Mouse (Mus musculus): ENCODE results near the gene Tsks. TPM values are rescaled to one million over a fixed set of nuclear protein-coding genes. Genes with fewer than 3 reads are reported as not detected.

The Tsks gene
- 1 to 10 TPM in 1 of 2 experiments, under 1 TPM in 1; 0.73 to 1.0 TPM for total RNA-seq (2021)

GRCm38 (mm10) chr7:44942904-44943303 lies at the start of gene Tsks:
Tsks (plus strand) TSS chr7:44943204.
- no peak for DNase-seq (ENCODE audit: extremely low spot score in 1 of 2, low spot score in 1 of 2)

DNA sequence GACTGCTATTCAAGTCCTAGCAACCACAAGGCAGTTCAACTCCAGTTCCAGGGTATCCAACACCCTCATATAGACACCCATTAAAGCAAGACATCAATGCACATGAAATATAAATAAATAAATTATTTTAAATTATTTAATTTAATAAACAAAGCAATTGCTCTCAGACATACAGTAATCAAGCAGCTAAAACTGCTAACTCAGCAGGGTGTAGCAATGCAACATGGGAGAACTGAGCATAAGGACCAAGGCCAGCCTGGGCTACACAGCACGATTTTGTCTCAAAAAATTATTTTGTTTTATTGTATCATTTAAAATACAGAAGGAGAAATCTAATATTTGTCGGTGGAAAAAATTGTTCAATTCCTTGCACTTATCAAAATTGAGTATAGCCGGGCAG lies 48.8 kb upstream of the Tsks start:
- no peak for DNase-seq (ENCODE audit: extremely low spot score in 1 of 2, low spot score in 1 of 2)

GRCm38 (mm10) chr7:44895206-44895592 lies 47.8 kb upstream of the Tsks start:
- no peak for DNase-seq (ENCODE audit: extremely low spot score in 1 of 2, low spot score in 1 of 2)

DNA sequence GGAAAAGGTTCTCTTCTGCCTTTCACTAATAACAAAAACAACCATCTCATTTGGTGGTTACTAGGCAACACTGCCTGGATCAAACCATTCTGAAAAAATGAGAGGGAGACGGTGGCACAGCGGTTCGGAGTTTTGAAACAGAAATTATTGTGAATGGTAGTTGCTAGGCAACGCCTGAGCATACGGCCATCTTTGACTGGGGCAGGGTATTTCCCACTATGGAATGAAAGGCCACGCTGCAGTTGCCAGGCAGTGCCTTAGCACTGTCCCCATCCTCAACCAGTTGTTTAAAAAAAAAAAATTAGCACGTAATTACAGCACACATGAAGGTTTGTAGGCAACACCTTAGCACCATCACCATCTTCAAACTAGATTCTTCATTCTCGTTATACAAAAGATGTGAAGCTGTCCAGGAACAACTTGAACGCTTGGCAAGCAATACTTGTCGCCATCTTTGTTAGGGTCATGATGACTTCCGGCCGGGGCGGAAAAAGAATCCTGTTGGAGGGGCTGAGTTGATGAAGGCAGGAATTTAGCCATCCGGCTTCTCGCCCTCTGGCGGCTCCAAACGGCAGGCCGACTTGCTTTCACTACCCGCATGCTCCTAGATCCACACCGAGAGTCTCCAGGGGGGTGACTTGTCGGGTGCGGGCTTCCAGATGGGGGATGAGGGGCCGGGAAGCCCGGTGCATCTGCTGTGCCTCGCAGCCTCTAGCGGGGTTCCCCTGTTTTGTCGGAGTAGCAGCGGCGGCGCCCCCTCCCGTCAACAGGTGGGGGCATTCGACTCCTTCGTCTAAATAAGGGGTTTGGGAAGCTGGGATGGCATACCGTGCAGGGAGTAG lies 47.2 kb upstream of the Tsks start, which contains the start of gene Fuz:
Gene Fuz (plus strand): TSS at position 487 of the 842 bp plus-strand sequence.
- DNase-seq (ENCODE audit: extremely low spot score in 1 of 2, low spot score in 1 of 2): peak; percentile 76 to 88

GRCm38 (mm10) chr7:44896499-44896898 lies 46.5 kb upstream of the Tsks start:
- DNase-seq (ENCODE audit: extremely low spot score in 1 of 2, low spot score in 1 of 2): no peak

- DNase-seq (ENCODE audit: extremely low spot score in 1 of 2, low spot score in 1 of 2): no peak
Measured at GRCm38 (mm10) chr7:44898607-44899006, 44.4 kb upstream of the Tsks start.

GRCm38 (mm10) chr7:44900632-44901031 lies 42.4 kb upstream of the Tsks start:
- no peak for DNase-seq (ENCODE audit: extremely low spot score in 1 of 2, low spot score in 1 of 2)

- no peak for DNase-seq (ENCODE audit: extremely low spot score in 1 of 2, low spot score in 1 of 2)
Measured at GRCm38 (mm10) chr7:44901230-44901722, 41.7 kb upstream of the Tsks start.

GRCm38 (mm10) chr7:44905430-44905829 lies 37.6 kb upstream of the Tsks start:
- DNase-seq (ENCODE audit: extremely low spot score in 1 of 2, low spot score in 1 of 2): no peak

DNA sequence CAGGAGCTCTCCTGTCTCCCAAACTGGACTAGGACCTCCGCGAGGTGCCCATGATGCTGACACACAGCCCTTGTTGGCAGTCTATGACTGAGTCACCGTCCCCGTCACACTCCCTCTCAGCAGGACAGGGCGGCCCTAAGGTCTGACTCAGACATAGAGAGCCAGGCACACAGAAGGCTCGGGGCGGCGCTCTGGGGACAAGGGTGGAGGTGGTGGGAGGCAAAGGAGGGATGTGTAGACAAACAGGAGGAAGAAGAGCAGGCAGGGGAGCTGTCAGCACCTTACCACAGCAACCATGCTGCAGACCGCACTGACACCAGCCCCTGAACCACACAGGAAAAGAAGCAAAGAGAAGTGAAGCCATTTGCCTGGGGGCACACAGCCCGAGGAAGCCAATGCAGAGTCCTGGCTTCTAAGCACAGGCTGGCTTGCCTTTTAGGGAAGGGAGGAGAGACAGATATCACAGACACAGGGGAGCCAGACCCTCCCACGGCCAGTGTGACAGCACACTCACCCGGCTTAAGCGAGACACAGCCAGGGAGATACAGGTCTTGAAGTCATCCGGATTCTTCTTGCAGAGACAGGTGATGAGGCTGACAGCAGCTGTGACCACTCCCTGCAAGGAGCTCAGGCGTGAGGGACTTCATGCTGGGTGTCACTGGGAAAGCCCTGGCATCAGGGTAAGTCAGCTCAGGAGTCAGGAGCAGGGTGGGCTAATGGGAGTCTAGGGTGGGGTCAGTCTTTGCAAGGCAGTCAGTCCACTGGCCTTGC lies 34.1 kb upstream of the Tsks start:
- no peak for DNase-seq (ENCODE audit: extremely low spot score in 1 of 2, low spot score in 1 of 2)

DNA sequence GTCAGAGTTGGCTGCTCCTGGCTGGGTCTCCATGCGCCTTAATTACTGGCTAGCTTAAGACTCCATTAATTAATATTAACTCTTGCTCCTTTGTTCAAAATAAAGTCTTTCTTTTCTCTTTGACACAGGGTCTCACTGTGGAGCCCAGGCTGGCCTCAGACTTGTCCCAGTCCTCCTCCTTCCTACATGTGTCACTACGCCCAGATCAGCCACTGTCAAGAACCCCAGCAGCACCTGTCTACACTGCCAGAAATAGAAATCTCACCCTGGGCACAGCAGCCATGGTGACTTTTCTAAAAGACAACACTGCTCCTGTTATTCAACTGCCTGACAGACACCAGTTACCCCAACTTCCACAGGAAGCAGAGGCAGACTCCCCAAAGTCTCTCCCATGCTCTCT lies 28.6 kb upstream of the Tsks start:
- DNase-seq (ENCODE audit: extremely low spot score in 1 of 2, low spot score in 1 of 2): no peak

GRCm38 (mm10) chr7:44915314-44915713 lies 27.7 kb upstream of the Tsks start:
- DNase-seq (ENCODE audit: extremely low spot score in 1 of 2, low spot score in 1 of 2): no peak

DNA sequence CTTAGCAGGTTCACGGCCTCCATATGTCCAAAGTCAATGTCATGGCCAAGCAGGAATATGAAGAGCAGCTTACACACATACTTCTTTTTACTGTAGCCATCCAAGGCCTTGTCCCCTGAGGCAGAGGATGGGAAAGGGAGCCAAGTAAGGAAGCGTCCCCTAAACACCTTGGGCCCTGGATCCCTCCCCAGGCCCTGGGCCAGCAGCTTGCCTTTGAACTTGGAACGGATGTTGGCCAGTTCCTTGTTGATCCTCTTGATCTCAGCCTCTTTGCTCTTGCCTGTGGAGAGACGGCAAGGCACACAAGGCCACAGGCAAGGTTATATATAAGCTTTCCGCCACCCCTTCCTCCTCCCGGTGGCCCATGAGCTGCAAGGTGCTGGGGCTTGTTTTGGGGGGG lies 26.8 kb upstream of the Tsks start:
- no peak for DNase-seq (ENCODE audit: extremely low spot score in 1 of 2, low spot score in 1 of 2)

- no peak for DNase-seq (ENCODE audit: extremely low spot score in 1 of 2, low spot score in 1 of 2)
Measured at GRCm38 (mm10) chr7:44916881-44917280, 26.1 kb upstream of the Tsks start.

DNA sequence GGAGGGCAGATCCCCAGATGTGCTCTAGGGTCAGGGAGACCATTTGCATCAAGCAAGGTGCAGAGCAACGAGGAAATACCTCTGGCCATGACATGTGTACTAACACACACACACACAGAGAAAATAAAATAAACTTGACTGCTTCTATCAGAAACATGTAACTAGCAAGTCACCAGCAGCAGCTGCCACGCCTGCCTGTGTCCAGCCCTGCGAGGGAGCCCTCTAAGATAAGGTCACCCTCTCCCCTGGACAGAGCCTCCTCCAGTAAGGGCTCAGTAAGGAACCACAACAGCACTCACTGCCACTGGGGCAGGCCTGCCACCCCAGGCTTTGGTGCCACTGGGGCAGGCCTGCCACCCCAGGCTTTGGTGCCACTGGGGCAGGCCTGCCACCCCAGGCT lies 24.8 kb upstream of the Tsks start:
- peak in 1 of 2 experiments; percentile 6 for DNase-seq (ENCODE audit: extremely low spot score in 1 of 2, low spot score in 1 of 2)

- DNase-seq (ENCODE audit: extremely low spot score in 1 of 2, low spot score in 1 of 2): no peak
Measured at GRCm38 (mm10) chr7:44919127-44919526, 23.9 kb upstream of the Tsks start.

DNA sequence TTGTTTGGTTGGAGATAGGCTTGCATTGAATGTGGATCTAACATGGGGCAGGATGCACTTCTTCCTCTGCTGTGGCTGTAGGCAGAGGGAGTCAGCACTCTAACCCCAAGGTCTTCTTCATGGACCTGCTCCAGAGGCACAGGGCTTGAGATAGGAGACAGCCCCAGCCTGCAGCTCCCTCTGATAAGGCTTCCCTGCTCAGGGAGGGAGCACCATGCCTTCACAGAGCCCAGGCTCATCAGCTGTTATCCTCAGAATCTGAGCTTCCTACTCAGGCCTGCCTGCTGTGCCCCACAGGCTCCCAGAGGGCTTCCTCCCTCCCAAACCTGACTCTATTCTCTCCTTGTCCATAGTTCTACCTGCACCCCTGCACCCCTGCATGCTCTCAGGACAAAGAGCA lies 20.5 kb upstream of the Tsks start:
- no peak for DNase-seq (ENCODE audit: extremely low spot score in 1 of 2, low spot score in 1 of 2)

DNA sequence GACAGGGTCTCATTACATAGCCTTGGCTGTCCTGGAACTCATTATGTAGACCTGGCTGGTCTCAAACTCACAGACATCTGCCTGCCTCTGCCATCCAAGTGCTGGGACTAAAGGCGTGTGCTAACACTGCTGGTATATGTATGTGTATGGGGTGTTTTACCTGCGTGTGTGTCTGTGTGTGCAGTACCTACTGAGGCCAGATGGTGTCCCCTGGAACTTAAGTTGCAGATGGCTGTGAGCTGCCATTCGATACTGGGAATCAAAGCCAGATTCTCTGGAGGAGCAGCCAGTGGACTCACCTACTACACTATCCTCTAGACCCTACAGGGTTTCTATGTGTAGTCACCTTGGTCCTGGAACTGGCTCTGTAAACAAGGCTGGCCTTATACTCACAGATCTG lies 17.5 kb upstream of the Tsks start:
- no peak for DNase-seq (ENCODE audit: extremely low spot score in 1 of 2, low spot score in 1 of 2)

DNA sequence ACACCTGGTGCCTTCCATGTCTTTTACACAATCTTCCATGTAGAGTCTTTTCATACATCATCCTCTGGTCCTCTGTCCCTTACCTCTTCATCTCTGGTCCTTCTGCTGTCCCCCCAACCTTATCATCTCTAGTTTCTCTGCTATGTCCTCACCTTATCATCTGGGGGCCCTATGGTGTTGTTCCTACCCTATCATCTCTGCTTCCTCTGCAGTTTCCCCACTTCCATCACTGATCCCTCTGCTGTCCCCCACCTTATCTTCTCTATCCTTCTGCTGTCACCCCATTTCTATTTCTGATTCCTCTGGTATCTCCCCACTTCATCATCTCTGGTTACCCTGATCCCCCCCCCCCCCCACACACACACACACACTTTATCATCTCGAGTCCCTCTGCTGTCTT lies 14.4 kb upstream of the Tsks start:
- no peak for DNase-seq (ENCODE audit: extremely low spot score in 1 of 2, low spot score in 1 of 2)

GRCm38 (mm10) chr7:44929204-44930151 lies 13.5 kb upstream of the Tsks start, which contains the start of gene Ap2a1:
Ap2a1 (minus strand) TSS chr7:44929496.
- DNase-seq (ENCODE audit: extremely low spot score in 1 of 2, low spot score in 1 of 2): peak; percentile 91
